Mouse (Mus musculus) frontal cortex, postnatal 25 days (tissue): Measurements from ENCODE around the gene Gorasp1.

Experiments used
- DNase-seq, 2 experiments: peaks; one replicate each; pipeline ENCODE4 v3.0.0; 2022; ENCODE audit warnings: low spot score in 2 of 2

Gorasp1 gene

DNA sequence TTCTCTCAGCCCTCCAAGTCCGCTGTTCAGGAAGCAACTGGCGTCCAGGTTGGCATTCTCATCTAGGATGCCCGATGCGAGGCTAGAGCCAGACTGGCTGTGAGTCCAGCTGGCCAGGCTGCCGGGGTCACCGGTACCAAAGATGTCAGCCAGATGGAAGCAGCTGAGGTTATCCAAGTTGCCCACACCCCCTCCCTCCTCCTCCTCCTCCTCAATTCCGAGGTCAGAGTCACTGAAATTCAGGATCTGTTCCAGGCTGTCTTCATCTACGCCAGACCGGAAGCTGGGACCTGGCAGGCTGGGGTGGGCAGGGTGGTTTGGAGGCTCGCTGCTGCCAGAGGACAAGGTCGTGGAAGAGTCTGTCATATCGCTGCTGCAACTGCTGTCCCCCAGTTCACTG lies 35.2 kb upstream of the Gorasp1 start:
- no peak for DNase-seq

DNA sequence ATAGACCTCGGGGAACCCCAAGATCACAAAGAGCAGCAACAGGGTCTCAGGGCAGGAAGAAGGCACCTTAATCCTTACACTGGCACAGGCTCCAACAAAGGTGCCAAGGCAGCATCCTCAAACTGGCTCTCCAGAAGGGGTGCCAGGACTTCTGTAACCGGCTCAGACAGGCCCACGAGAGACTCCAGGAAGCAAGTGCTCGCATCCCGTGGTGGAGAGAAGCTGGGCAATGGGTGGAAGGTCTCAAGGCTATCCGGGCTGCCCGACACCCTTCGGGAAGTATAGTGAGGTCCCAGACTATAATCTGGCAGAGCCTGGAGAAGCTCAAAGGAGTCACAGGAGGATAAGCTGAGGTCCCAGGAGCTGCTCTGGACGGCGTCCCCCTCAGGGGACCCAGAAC lies 34.8 kb upstream of the Gorasp1 start:
- no peak for DNase-seq

DNA sequence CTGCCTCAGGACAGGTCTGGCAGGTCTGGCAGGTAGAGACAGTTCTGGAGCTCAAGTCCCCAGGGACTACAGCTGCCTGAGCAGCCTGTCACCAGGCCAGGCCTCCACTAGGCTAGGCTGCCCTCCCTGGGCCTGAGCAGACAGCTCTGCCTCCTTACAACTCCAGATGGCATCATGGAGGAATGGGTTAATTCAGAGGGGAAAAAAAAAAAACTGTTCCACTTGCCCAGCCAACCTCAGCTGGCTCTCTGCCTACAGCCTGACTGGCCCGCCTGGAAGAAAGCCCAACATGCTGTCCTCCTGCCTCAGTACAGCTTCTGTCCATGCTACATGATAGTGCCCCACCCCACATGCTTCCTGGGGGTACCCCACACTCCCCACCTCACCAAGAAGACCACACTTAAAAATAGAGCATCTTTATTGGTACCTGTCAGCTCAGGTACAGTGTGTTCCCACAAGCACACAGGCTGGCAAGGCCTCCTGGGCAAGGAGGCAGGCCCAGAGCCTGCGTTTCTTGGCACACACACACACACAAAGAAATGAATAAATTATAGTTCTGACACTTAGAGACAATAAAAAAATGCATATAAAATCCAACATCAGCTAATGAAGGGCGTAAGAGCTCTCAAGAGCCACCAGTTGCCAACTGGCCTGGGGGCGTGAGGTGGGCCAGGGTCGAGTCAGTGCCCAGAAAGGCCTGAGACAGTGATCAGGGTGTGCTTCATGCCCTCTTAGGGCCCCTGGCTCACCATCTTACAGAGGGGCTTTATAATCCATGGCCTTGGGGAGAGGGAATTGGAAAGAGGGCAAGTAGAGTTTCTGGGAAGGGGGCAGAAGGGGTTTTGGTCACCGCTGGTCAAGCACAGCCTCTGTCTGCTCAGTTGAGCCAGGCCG lies 33.6 kb upstream of the Gorasp1 start:
- no peak for DNase-seq

DNA sequence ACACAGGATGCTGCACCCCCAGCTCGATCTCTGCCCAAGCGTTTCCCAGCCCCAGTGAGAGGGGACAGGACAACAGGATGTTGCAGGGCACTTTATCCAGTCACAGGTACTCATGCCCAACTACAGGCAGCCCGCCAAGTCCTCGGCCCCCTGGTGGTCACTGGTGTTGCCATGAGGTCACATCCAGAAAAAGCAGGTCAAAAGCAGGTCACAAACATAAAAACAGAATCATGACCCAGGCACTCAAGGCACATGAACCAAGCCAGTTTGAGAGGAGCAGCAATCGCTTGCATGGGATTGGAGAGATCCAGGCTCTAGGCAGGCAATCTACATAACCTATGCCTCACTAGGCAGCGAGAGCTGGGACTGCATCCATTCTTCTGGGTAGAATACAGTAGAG lies 32.9 kb upstream of the Gorasp1 start:
- DNase-seq: no peak

DNA sequence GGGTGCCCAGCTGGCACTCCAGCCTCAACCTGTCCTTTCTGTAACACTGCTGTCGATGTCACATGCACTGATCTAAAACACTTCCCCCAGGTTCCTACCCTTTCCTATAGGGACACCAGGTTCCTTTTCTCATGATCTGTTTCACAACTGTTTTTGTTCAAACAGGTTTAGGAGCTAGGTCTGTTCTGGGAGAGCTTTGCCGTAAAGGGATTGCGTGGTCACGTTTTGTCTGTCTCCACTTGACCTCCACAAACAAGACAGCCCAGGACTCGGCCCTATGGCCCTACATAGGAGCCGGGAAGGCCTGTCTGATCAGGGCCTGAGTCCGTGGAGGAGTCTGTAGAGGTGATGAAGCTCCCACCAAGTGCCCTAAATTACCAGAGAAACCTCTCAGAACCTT lies 32.4 kb upstream of the Gorasp1 start:
- DNase-seq: no peak

DNA sequence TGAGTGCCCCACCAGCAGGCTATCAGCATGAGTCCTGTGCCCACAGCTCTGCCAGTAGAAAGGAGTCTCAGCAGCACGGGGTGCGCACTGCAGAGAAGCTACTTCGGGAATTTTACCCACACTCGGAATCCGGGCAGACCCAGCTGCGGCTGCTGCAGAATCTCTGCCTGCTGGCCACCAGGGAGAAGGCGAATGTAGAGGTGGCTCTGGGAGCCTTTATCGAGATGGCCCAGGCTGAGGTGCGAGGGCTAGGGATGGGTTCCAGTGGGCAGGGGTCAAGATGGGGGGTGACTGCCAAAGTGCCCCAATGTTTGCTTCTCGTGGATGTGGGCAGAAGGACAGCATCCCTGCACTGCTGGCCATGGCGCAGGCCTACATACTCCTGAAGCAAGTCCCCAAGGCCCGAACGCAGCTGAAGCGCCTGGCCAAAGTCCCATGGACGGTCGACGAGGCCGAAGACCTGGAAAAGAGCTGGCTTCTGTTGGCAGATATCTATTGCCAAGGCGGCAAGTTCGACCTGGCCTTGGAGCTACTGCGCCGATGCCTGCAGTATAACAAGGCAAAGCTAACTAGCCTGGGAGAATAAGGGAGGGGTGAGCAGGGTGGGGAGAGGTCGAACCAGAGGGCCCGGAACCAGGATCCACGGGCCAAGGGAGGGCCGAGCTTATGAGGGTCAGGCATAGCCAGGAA lies 29.0 kb upstream of the Gorasp1 start:
- no peak for DNase-seq

DNA sequence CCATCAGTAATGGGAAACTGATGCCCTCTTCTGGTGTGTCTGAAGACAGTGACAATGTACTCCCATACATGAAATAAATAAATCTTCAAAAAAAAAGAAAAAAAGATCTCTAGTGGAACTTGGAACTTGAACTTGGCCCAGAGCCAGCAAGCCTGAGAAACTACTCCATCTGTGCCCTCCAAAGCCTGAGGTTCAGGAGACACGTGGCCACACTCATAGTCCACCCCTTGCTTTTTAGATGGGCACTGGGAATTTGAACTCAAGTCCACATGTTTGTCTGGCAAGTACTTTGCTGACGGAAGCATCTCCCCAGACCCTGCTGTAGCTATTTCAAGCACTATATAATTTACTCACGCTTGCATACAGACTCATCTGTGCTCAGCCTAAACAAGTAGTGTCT lies 27.8 kb upstream of the Gorasp1 start:
- DNase-seq: no peak

DNA sequence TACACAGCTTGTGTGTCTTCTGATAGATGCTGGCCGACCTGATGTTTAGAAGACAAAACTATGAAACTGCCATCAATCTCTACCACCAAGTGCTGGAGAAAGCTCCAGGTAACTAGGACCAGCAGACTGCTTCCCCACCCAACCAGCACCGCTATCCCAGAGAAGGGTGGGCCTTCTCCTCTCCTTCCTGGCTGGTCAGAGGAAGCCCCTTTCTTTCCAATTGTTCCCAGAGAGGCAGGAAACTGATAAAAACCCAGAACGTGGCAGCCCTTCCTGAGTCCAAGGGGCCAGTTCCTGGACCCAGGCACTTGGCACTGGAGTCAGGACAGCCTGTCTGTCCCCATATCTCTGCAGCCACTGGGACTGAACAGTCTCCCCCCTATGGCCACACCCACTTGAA lies 26.8 kb upstream of the Gorasp1 start:
- DNase-seq: no peak

DNA sequence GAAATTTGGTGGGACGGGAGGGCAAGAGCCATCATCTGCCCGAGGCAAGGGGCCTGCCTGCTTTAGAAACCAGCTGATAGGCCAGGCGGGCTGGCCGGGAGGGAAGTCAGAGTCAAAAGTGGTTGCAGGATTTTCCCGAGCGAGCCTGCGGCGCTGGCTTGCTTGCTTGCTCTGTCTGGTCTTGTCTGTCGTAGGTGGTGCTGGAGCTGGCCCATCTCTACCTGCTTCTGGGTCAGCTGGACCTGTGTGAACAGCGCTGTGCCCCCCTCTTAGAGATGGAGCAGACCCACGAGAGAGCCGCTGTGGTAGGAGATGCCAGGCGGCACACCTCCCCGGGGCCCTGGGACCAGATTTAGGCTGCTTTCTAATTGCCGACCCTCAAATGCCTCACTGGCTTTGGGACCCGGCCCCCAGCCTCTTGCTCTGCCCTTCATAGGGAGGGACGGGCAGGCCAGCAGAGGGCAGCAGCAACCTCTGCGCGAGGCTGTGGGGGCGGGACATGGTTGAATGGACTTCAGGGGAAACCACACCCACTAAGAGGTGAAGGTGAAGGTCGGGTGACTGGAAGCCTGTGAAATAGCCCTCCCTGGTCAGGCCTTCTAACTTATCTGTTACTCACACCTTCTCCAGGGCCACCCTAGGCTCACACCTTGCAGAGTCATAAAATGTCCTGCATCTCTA lies 25.8 kb upstream of the Gorasp1 start:
- no peak for DNase-seq

DNA sequence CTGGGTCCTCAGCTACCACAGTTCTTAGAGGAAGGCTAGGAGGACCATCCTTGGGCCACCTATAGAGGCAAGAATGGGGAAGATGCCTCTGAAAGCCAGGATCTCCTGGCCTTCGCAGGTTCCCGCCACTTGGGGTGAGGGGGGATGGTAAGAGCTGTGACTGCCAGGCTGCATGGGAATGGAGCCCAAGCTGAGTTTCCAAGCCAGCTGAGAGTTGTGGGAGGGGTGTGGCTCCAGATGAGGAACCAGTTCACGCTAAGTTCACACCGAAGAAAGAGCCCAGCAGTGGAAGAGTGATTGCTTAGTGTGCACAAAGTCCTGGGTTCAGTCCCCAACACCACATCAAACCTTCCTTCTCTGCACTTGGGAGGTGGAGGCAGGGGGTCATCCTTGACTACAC lies 24.9 kb upstream of the Gorasp1 start:
- no peak for DNase-seq

DNA sequence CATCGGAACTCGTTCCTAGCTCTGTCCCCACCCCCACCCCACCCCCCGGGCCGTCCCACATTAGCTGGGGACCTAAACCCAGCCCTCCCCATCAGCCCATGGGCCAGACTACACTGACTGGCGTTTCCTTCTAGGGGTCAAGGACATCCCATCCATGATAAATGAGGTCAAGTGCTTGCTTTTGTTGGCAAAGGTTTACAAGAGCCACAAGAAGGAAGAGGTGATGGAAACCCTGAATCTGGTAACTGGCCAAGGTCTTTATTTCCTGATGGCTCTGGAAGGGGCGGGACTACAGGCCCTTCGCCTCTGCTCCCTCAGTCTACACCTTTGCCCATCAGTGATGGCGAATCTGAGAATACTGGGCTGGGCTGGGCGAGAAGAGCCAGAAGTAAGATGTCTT lies 21.5 kb upstream of the Gorasp1 start:
- DNase-seq: no peak

DNA sequence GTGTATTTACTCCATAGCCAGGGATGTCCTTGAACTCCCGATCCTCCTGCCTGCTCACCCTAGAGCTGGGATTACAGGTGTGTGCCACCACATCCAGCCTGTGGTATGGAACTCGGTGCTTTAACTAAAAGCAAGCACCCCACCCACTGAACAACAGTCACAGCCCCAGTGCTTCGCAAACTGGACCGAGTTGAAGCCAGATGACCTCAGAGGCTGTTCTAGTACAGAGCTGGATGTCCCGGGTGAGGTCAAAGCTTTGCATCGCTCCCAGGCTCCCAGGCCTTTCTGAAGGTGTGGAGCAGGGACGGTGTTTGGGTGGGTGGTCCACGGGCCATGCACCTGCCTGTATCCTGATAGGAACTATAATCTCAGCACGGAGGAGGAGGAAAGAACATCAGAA lies 14.0 kb upstream of the Gorasp1 start:
- no peak for DNase-seq

DNA sequence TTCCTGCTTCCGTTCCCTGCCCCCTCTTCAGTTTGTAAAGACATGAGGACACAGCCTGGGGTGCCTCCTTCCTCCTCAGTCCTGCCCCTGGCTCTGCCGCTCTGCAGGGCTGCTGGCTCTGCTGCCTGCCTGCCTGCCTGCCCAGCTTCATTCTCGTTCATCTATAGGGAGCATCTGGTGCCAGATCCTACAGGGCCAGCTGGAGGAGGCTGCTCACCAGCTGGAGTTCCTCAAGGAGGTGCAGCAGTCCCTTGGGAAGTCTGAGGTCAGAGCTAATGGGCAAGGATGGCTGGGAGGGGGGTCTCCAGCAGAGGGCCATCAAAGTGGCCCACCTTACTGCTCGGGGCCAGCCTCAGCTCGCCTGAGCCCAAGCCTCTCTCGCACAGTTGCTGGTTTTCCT lies 13.1 kb upstream of the Gorasp1 start:
- DNase-seq: no peak

DNA sequence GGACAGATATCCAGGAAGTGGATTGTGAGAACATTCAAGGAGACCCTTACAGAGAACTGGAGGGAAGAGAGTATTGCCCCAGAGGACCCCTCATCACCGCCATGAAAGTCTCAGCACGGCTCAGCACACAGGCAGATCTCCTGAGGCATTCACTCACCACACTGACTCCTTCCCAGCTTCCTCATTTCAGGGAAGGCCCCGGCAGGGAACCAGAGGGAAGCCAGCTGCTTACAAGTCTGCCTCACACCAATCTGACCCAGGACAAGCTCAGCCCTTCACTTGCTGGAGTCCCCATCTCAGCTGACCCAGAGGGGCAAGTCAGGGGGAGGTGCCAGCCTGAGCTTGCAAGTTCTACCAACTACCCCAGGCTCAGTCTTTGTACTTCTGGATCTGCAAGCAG lies 11.4 kb upstream of the Gorasp1 start:
- no peak for DNase-seq

DNA sequence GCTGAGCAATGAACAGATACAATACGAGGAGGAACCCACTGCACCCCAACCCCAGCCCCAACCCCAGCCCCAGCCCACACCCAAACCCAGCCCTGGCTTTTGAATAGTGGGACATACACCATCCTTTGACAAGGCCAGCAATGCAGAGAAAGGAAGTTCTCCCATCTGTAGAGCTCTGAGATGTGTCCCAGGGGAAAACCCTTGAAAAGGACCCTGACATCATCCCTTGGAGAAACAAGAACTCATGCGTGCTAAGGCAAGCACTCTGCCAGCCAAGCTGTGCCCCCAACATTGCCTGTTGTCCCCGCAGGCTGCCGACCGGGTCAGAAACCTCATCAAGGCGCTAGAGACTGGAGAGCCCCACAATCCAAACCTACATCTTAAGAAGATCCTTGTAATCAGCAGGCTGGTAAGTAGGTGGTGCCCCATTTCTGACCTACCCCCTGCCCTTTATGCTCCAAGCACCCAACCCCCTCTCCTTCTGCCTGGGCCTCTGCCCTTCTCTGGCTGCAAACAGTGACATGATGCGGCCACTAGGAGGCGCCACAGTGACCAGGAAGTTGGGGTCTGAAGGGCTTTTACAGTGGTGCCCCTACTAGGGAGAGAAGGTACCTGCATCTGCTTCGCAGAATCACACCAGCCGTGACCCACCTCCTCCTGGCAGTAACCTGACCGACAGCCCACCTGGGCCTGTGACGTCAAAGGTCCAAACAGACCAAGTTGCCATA lies 8.0 kb upstream of the Gorasp1 start:
- DNase-seq: no peak

DNA sequence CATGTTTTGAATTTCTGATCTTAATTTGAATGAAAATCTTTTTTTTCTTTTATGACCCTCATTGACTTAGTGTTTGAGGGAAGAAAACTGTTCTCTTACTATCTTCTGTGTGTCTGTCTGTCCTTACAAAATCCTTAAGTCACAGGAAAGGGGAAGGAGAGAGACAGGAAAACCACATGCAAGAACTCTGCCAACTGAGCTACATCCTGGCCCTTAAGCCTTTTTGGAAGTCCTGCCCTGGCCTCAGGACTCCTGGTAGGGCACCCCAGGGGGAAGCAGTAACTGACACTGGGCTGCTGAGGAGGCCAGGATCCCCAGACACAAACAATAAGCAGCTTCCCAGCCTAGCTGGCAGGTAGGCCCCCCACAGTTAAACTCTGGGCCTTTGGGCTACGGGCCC lies 6.0 kb upstream of the Gorasp1 start:
- no peak for DNase-seq

DNA sequence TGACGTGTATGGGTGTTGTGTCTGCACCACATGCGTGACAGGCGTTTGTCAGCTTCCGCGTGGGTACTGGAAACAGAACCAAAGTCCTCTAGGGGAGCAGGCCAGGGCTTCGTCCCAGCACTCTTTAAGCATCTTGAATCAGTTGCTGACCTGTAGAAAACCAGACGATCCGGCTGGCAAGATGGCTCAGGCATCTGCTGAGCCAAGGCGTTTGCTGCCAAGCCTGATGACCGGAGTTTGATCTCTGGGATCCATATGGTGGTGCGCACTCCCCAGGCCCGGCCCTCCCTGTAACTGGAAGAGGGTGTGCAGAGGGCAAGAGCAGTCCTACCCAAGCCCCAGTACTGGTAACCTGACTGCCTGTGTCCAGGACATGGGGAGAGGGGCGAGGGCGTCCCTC lies 4.5 kb upstream of the Gorasp1 start:
- no peak for DNase-seq

DNA sequence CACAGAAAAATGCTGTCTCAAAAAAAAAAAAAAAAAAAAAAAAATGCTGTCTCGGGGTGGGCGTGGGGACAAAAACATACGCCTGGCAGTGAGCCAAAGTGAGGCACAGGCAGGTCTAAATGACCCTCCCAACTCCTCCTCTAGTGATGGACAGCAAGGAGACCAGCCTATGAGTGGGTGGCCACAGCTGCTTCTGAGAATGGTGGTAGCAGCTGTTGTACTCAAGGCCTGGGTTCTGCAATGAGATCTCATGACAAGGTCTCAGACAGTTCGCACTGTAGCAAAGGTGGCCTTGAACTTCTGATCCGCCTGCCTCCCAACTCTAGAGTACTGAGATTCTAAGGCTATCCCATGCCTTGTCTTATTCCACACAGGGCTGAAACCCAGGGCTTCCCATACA lies 4.0 kb upstream of the Gorasp1 start:
- DNase-seq: no peak

DNA sequence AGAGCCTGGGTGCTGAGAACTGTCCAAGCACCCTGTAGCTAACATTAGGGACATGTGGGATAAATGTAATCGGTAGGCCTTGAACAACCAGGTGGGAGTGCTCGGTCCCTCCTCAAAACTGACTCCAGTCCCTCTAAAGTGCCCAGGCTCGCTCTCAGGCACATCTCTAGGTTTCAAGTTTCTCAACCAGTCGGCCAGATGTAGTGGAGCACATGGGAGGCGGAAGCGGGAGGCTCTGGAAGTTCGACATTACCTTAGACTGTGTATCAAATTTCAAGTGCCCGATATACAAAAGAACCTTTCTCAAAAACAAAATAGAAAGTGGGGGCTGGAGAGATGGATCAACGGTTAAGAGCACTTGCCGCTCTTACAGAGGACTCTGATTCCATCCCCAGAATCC lies 2.3 kb upstream of the Gorasp1 start:
- DNase-seq: no peak

DNA sequence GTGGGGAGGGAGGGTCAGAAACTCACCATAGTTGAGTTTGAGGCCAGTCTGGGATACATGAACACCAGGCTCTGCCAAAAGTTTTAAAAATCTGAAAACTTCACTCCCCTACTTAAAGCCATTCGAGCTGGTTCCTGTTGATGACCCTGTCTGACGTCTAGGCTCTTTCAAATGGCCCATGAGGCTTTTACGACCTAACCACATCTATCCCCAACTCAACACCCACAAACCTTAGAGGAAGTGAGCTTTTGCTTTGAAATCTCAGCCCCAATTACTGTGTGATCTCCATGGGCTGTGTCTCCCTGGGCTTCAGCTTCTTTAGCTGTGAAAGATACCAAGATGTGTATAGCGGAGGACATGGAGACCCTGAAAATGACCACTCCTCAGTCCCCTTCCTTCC lies 1.1 kb upstream of the Gorasp1 start:
- no peak for DNase-seq

DNA sequence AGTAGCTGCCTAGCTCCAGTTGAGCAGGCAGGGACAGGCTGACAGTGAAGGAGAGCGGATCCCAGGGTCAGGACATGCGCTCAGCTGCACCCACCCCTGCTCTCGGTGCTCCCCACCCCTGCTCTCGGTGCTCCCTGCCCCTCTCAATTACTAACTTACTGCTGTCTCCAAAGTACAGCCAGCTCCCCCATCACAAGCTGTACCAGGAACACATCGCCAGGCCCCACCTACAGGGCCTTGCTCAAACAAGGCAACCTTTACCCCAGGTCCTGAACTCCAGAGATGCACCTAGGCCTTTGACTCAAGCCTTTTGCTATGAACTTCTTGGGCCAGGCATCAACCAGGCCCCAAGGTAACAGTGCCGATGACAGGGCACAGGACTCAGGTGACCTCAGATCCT lies 3.7 kb downstream of the Gorasp1 start:
- DNase-seq: no peak

DNA sequence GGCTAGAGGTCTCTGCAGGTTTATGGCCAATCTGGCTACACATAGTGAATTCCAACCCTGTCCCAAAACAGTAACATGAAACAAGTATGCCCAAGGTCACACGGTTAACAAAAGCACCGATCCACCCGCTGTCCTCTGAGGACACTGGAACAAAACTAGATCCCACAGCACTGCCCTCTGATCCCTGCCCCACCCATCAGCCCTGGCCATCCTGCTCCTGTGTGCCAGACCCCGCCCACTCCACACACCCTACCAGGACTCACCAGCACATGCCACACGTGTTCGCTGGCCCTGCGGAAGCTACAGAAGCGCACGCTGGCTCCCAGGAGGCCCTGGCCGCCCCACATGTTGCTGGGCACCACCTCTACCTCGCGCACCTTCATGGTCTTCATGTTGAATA lies 5.0 kb downstream of the Gorasp1 start:
- no peak for DNase-seq
